Mouse (Mus musculus) myocyte (in vitro differentiated cells): ENCODE data around the gene Mctp2.

ENCODE experiments used
- CEBPB ChIP-seq: IDR thresholded peaks from 2 replicates; pipeline ENCODE4 v1.6.1; 2011; ENCODE audit warnings: mild to moderate bottlenecking, moderate library complexity; ENCODE audit not compliant: poor library complexity, insufficient read depth, severe bottlenecking
- E2F4 ChIP-seq: IDR thresholded peaks from one replicate; pipeline ENCODE4 v1.6.1; 2011; ENCODE audit warnings: mild to moderate bottlenecking, control low read depth, moderate library complexity; ENCODE audit not compliant: insufficient read depth
- MAX ChIP-seq: IDR thresholded peaks from one replicate; pipeline ENCODE4 v1.6.1; 2011; ENCODE audit warnings: low read depth, mild to moderate bottlenecking, control low read depth
- MYOD1 ChIP-seq, 3 experiments: IDR thresholded peaks; one replicate each; pipeline ENCODE4 v1.6.1; 2011; ENCODE audit warnings: control low read depth in 2 of 3, low read depth in 2 of 3, mild to moderate bottlenecking in 2 of 3, moderate library complexity in 1 of 3; ENCODE audit not compliant: insufficient read length in 2 of 3, control insufficient read depth in 1 of 3
- MYOG ChIP-seq, 3 experiments: IDR thresholded peaks; one replicate each; pipeline ENCODE4 v1.6.1; 2011; ENCODE audit warnings: control low read depth in 2 of 3, low read depth in 2 of 3, mild to moderate bottlenecking in 2 of 3; ENCODE audit not compliant: insufficient read length in 2 of 3, control insufficient read depth in 1 of 3, insufficient read depth in 1 of 3
- POLR2A ChIP-seq: IDR thresholded peaks from one replicate; pipeline ENCODE4 v1.6.1; 2011; ENCODE audit warnings: low read depth, mild to moderate bottlenecking, control low read depth, moderate library complexity; ENCODE audit not compliant: insufficient read length
- POLR2AphosphoS2 ChIP-seq: IDR thresholded peaks from one replicate; pipeline ENCODE4 v1.6.1; 2011; ENCODE audit warnings: low read depth, control low read depth; ENCODE audit not compliant: insufficient read length
- REST ChIP-seq: IDR thresholded peaks from one replicate; pipeline ENCODE4 v1.6.1; 2011; ENCODE audit warnings: mild to moderate bottlenecking, control low read depth, moderate library complexity; ENCODE audit not compliant: insufficient read depth, insufficient read length
- SRF ChIP-seq: IDR thresholded peaks from one replicate; pipeline ENCODE4 v1.6.1; 2011; ENCODE audit warnings: low read depth; ENCODE audit not compliant: control insufficient read depth, insufficient read length
- TCF12 ChIP-seq: IDR thresholded peaks from one replicate; pipeline ENCODE4 v1.6.1; 2011; ENCODE audit warnings: mild to moderate bottlenecking, control low read depth; ENCODE audit not compliant: poor library complexity, insufficient read depth, severe bottlenecking
- TCF3 ChIP-seq: IDR thresholded peaks from one replicate; pipeline ENCODE4 v1.6.1; 2011; ENCODE audit warnings: low read depth, control low read depth; ENCODE audit not compliant: insufficient read length
- USF1 ChIP-seq: IDR thresholded peaks from one replicate; pipeline ENCODE4 v1.6.1; 2011; ENCODE audit warnings: low read depth, mild to moderate bottlenecking, control low read depth, moderate library complexity

DNA sequence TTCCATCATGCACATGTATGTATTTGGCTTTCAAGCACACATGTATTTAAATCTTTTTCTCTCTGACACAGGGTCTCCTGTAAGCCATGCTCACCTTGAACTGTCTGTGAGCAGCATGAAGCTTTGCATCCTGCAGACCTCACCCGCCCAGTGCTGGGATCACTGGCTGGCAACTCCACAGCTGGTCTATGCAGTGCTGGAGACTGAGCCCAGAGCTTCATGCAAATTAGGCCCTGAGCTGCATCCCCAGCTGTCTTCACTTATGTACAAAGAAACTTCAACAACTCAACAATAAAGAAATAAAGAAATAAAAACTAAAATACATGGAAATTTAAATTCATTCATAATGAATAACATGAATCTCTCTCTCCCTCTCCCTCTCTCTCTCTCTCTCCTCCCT, 110.7 kb downstream of the Mctp2 start:
- no peak for TF ChIP-seq POLR2AphosphoS2
- no peak for TF ChIP-seq TCF3
- TF ChIP-seq MAX, result no peak
- no peak for TF ChIP-seq POLR2A
- no peak for TF ChIP-seq MYOG (IDR thresholded peaks at IDR 0.05; ENCODE audit: control insufficient read depth in 1 of 3, insufficient read depth in 1 of 3, insufficient read length in 2 of 3, low read depth in 2 of 3)
- no peak for TF ChIP-seq TCF12
- TF ChIP-seq E2F4, result no peak
- no peak for TF ChIP-seq CEBPB
- no peak for TF ChIP-seq USF1
- TF ChIP-seq MYOD1 (IDR thresholded peaks at IDR 0.05; ENCODE audit: control insufficient read depth in 1 of 3, insufficient read length in 2 of 3, low read depth in 2 of 3), result no peak
- no peak for TF ChIP-seq SRF
- no peak for TF ChIP-seq REST
